Mouse (Mus musculus): Measurements from ENCODE around the gene Sdk1. TPM values are rescaled to one million over a fixed set of nuclear protein-coding genes. Genes with fewer than 3 reads are reported as not detected.
"Not testable (repeated sequence)": the region's sequence is repeated elsewhere in the genome, so short reads cannot be mapped to it uniquely, and the experiment has no call there.

Sdk1 gene
- total RNA-seq, 2 experiments from 2014 or later: not detected

GRCm38 (mm10) chr5:141591246-141591645 is 350.0 kb downstream of the Sdk1 start:
- ATAC-seq (replicated peaks; ENCODE audit: low FRiP score, low TSS enrichment, poor library complexity, severe bottlenecking): no peak

GRCm38 (mm10) chr5:141612721-141613120 is 371.4 kb downstream of the Sdk1 start:
- no peak for ATAC-seq (replicated peaks; ENCODE audit: low FRiP score, low TSS enrichment, poor library complexity, severe bottlenecking)

GRCm38 (mm10) chr5:141615763-141616162 is 374.5 kb downstream of the Sdk1 start:
- ATAC-seq (replicated peaks; ENCODE audit: low FRiP score, low TSS enrichment, poor library complexity, severe bottlenecking): no peak

GRCm38 (mm10) chr5:141617660-141618059 is 376.4 kb downstream of the Sdk1 start:
- ATAC-seq (replicated peaks; ENCODE audit: low FRiP score, low TSS enrichment, poor library complexity, severe bottlenecking): no peak

- ATAC-seq (replicated peaks; ENCODE audit: low FRiP score, low TSS enrichment, poor library complexity, severe bottlenecking): no peak
These were observed 384.1 kb downstream of the Sdk1 start for GRCm38 (mm10) chr5:141625401-141625800.

GRCm38 (mm10) chr5:141631641-141632040 is 390.4 kb downstream of the Sdk1 start:
- ATAC-seq (replicated peaks; ENCODE audit: low FRiP score, low TSS enrichment, poor library complexity, severe bottlenecking): no peak

- no peak for ATAC-seq (replicated peaks; ENCODE audit: low FRiP score, low TSS enrichment, poor library complexity, severe bottlenecking)
These were observed 392.0 kb downstream of the Sdk1 start for GRCm38 (mm10) chr5:141633271-141633670.

GRCm38 (mm10) chr5:141636406-141636805 is 395.1 kb downstream of the Sdk1 start:
- no peak for ATAC-seq (replicated peaks; ENCODE audit: low FRiP score, low TSS enrichment, poor library complexity, severe bottlenecking)

GRCm38 (mm10) chr5:141637054-141637453 is 395.8 kb downstream of the Sdk1 start:
- not testable (repeated sequence) for ATAC-seq (replicated peaks; ENCODE audit: low FRiP score, low TSS enrichment, poor library complexity, severe bottlenecking)

GRCm38 (mm10) chr5:141645671-141646070 is 404.4 kb downstream of the Sdk1 start:
- no peak for ATAC-seq (replicated peaks; ENCODE audit: low FRiP score, low TSS enrichment, poor library complexity, severe bottlenecking)

GRCm38 (mm10) chr5:141646621-141647020 is 405.3 kb downstream of the Sdk1 start:
- no peak for ATAC-seq (replicated peaks; ENCODE audit: low FRiP score, low TSS enrichment, poor library complexity, severe bottlenecking)

GRCm38 (mm10) chr5:141649831-141650375 is 408.6 kb downstream of the Sdk1 start:
- no peak for ATAC-seq (replicated peaks; ENCODE audit: low FRiP score, low TSS enrichment, poor library complexity, severe bottlenecking)

GRCm38 (mm10) chr5:141651690-141652377 is 410.5 kb downstream of the Sdk1 start:
- ATAC-seq (replicated peaks; ENCODE audit: low FRiP score, low TSS enrichment, poor library complexity, severe bottlenecking): no peak

- no peak for ATAC-seq (replicated peaks; ENCODE audit: low FRiP score, low TSS enrichment, poor library complexity, severe bottlenecking)
These were observed 435.1 kb downstream of the Sdk1 start for GRCm38 (mm10) chr5:141676371-141676770.

GRCm38 (mm10) chr5:141677034-141677433 is 435.7 kb downstream of the Sdk1 start:
- ATAC-seq (replicated peaks; ENCODE audit: low FRiP score, low TSS enrichment, poor library complexity, severe bottlenecking): no peak

GRCm38 (mm10) chr5:141677841-141678240 is 436.6 kb downstream of the Sdk1 start:
- ATAC-seq (replicated peaks; ENCODE audit: low FRiP score, low TSS enrichment, poor library complexity, severe bottlenecking): no peak

GRCm38 (mm10) chr5:141686876-141687420 is 445.7 kb downstream of the Sdk1 start:
- no peak for ATAC-seq (replicated peaks; ENCODE audit: low FRiP score, low TSS enrichment, poor library complexity, severe bottlenecking)

GRCm38 (mm10) chr5:141689442-141690105 is 448.3 kb downstream of the Sdk1 start:
- ATAC-seq (replicated peaks; ENCODE audit: low FRiP score, low TSS enrichment, poor library complexity, severe bottlenecking): no peak

- no peak for ATAC-seq (replicated peaks; ENCODE audit: low FRiP score, low TSS enrichment, poor library complexity, severe bottlenecking)
These were observed 450.2 kb downstream of the Sdk1 start for GRCm38 (mm10) chr5:141691482-141691975.

GRCm38 (mm10) chr5:141693716-141694115 is 452.4 kb downstream of the Sdk1 start:
- ATAC-seq (replicated peaks; ENCODE audit: low FRiP score, low TSS enrichment, poor library complexity, severe bottlenecking): no peak
